Mouse (Mus musculus): ENCODE measurements at regions not wholly inside any gene's neighbourhood (a gene's known extent, or its start where the extent isn't known, plus 50 kb on each side); places are given as distances from the start of the nearest gene placed in this dataset.

GRCm38 (mm10) chr13:48130724-48131123 lies 130.3 kb upstream of the Id4 start:
- no peak for TF ChIP-seq POLR2A (IDR thresholded peaks at IDR 0.05; ENCODE audit: low read depth, low read length)
- no peak for TF ChIP-seq CTCF (IDR thresholded peaks at IDR 0.05; ENCODE audit: borderline replicate concordance, insufficient read depth, low read length)
